Mouse (Mus musculus) adrenal gland, postnatal 36 days (tissue): ENCODE data around the gene Cyp2ab1. TPM values are rescaled to one million over a fixed set of nuclear protein-coding genes. Genes with fewer than 3 reads are reported as not detected.

Source experiments
- DNase-seq, 2 experiments: peaks; one replicate each; pipeline ENCODE4 v3.0.0; 2021; ENCODE audit warnings: mixed read lengths in 1 of 2
- total RNA-seq, 2 experiments: library from RNA; stranded (reverse); gene quantifications; 2 replicates each; pipeline ENCODE4 v1.2.3; 2021

Gene Cyp2ab1
- total RNA-seq, 2 experiments from 2014 or later: 0.23 to 0.33 TPM

DNA sequence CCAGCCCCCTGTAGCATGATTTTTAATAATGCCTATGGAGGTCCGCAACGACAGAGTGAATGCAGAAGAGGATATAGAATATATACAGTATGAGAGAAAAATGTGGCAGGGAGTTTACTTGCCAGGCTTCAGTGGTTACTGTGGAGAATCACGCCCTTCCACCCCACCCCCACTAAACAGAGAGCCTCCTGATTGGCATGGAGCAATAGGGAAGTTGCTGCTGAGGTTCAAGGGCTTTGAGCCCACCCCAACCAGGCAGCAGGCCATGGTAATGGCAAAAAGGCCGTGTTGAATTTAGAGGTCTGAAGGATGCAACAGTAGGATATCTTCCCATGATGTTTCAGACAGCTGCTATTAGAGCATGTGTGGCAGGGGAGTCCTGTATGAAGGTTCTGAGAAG, 53.9 kb downstream of the Cyp2ab1 start:
- DNase-seq: no peak

DNA sequence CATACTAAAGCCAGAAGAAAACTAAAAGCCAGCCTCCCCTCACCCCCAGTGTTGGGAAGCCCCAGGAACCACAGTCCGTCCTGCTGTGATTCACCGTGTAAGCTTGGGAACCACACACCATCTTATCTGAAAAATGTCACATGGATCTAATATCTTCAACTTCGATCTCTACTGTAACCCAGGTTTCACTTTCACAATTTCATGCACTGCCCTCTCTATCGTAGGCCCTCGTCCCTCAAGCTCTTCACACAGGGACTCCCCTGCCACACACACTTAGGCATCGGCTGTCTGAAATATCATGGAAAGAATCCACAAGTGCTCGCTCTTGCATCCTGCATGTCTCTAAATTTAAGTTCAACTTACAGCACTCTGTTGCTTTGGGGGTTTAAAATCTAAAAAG, 60.1 kb downstream of the Cyp2ab1 start:
- DNase-seq: no peak

Other genes with a start within 250 kb of the Cyp2ab1 start
- gene Klhl24, start 227.9 kb downstream of the Cyp2ab1 start, total RNA-seq: 10 to 100 TPM; 59.0 to 90.4 TPM
- gene Yeats2, start 184.3 kb downstream of the Cyp2ab1 start, total RNA-seq: 10 to 100 TPM; 30.5 to 34.6 TPM
- gene Map6d1, start 84.0 kb downstream of the Cyp2ab1 start, total RNA-seq: 10 to 100 TPM in 1 of 2 experiments, under 1 TPM in 1; 0.66 to 16.8 TPM
- 100 to 1,000 TPM; 111 to 120 TPM for gene Parl, start 23.0 kb downstream of the Cyp2ab1 start, total RNA-seq
- 10 to 100 TPM; 59.4 to 78.0 TPM for gene Abcc5, start 101.0 kb upstream of the Cyp2ab1 start, total RNA-seq
- 10 to 100 TPM; 62.4 to 62.6 TPM for gene Eif2b5, start 173.4 kb upstream of the Cyp2ab1 start, total RNA-seq
- 10 to 100 TPM; 40.7 to 45.2 TPM for gene Dvl3, start 191.6 kb upstream of the Cyp2ab1 start, total RNA-seq
- 100 to 1,000 TPM; 279 to 383 TPM for gene Ap2m1, start 210.1 kb upstream of the Cyp2ab1 start, total RNA-seq
- gene Abcf3, start 223.2 kb upstream of the Cyp2ab1 start, total RNA-seq: 10 to 100 TPM; 86.0 to 95.3 TPM